Mouse (Mus musculus): Measurements from ENCODE around the gene Anapc15. TPM values are rescaled to one million over a fixed set of nuclear protein-coding genes. Genes with fewer than 3 reads are reported as not detected.
"Not testable (repeated sequence)": the region's sequence is repeated elsewhere in the genome, so short reads cannot be mapped to it uniquely, and the experiment has no call there.

Gene Anapc15
- total RNA-seq, 2 experiments from 2014 or later, result 29.5 to 32.7 TPM

GRCm38 (mm10) chr7:101884160-101884559 lies 20.6 kb downstream of the Anapc15 start:
- intact Hi-C loops (cut with DNase I), result no loop called here
- DNase-seq (ENCODE audit: low spot score in 2 of 2), result no peak

- intact Hi-C loops (cut with DNase I), result no loop called here
- no peak for DNase-seq (ENCODE audit: low spot score in 2 of 2)
These were observed 22.8 kb downstream of the Anapc15 start for GRCm38 (mm10) chr7:101886274-101886673.

- intact Hi-C loops (cut with DNase I), result no loop called here
- DNase-seq (ENCODE audit: low spot score in 2 of 2), result no peak
These were observed 24.9 kb downstream of the Anapc15 start for GRCm38 (mm10) chr7:101888460-101888859.

GRCm38 (mm10) chr7:101895695-101896094 lies 32.2 kb downstream of the Anapc15 start:
- DNase-seq (ENCODE audit: low spot score in 2 of 2), result no peak
- intact Hi-C loops (cut with DNase I), result loop anchor here (5.0 kb wide), 1 partner anchor 228 kb away; no protein-coding TSS in a partner anchor

GRCm38 (mm10) chr7:101896104-101897066 lies 32.9 kb downstream of the Anapc15 start:
- intact Hi-C loops (cut with DNase I), result loop anchor here (5.0 kb wide), 1 partner anchor 229 kb away; no protein-coding TSS in a partner anchor
- peak; percentile 98 to 99 for DNase-seq (ENCODE audit: low spot score in 2 of 2)

GRCm38 (mm10) chr7:101900331-101901097 lies 37.0 kb downstream of the Anapc15 start:
- intact Hi-C loops (cut with DNase I), result no loop called here
- DNase-seq (ENCODE audit: low spot score in 2 of 2), result no peak

- DNase-seq (ENCODE audit: low spot score in 2 of 2), result no peak
- intact Hi-C loops (cut with DNase I), result no loop called here
These were observed 38.5 kb downstream of the Anapc15 start for GRCm38 (mm10) chr7:101901969-101902368.

GRCm38 (mm10) chr7:101902846-101903245 lies 39.3 kb downstream of the Anapc15 start:
- intact Hi-C loops (cut with DNase I), result no loop called here
- no peak for DNase-seq (ENCODE audit: low spot score in 2 of 2)

GRCm38 (mm10) chr7:101905561-101906286 lies 42.2 kb downstream of the Anapc15 start, which contains the start of gene Lamtor1:
Gene Lamtor1, plus strand, starts transcription at chr7:101905904.
- peak; percentile 100 for DNase-seq (ENCODE audit: low spot score in 2 of 2)
- intact Hi-C loops (cut with DNase I), result no loop called here

GRCm38 (mm10) chr7:101906287-101906681 lies 42.8 kb downstream of the Anapc15 start, which contains the start of gene Tomt:
Gene Tomt, minus strand, starts transcription at chr7:101906359.
- intact Hi-C loops (cut with DNase I), result no loop called here
- no peak for DNase-seq (ENCODE audit: low spot score in 2 of 2)

GRCm38 (mm10) chr7:101906696-101907095 lies 43.2 kb downstream of the Anapc15 start:
- intact Hi-C loops (cut with DNase I), result no loop called here
- DNase-seq (ENCODE audit: low spot score in 2 of 2), result no peak

- intact Hi-C loops (cut with DNase I), result no loop called here
- DNase-seq (ENCODE audit: low spot score in 2 of 2), result no peak
These were observed 44.9 kb downstream of the Anapc15 start for GRCm38 (mm10) chr7:101908367-101908766.

- DNase-seq (ENCODE audit: low spot score in 2 of 2), result no peak
- intact Hi-C loops (cut with DNase I), result no loop called here
These were observed 46.6 kb downstream of the Anapc15 start for GRCm38 (mm10) chr7:101910138-101910537.

- intact Hi-C loops (cut with DNase I), result no loop called here
- no peak for DNase-seq (ENCODE audit: low spot score in 2 of 2)
These were observed 48.5 kb downstream of the Anapc15 start for GRCm38 (mm10) chr7:101911982-101912381.

GRCm38 (mm10) chr7:101918071-101918470 lies 54.6 kb downstream of the Anapc15 start:
- DNase-seq (ENCODE audit: low spot score in 2 of 2), result peak; percentile 49 to 71
- intact Hi-C loops (cut with DNase I), result no loop called here

- intact Hi-C loops (cut with DNase I); DNase-seq (ENCODE audit: low spot score in 2 of 2): not testable (repeated sequence)
These were observed 62.4 kb downstream of the Anapc15 start for GRCm38 (mm10) chr7:101925892-101926291.

- intact Hi-C loops (cut with DNase I), result no loop called here
- DNase-seq (ENCODE audit: low spot score in 2 of 2), result no peak
These were observed 64.6 kb downstream of the Anapc15 start for GRCm38 (mm10) chr7:101928093-101928492.

- intact Hi-C loops (cut with DNase I), result no loop called here
These were observed 69.0 kb downstream of the Anapc15 start for GRCm38 (mm10) chr7:101932551-101932950.

GRCm38 (mm10) chr7:101933300-101933699 lies 69.8 kb downstream of the Anapc15 start:
- intact Hi-C loops (cut with DNase I), result no loop called here
- DNase-seq (ENCODE audit: low spot score in 2 of 2), result no peak

More at GRCm38 (mm10) chr7:101932551-101932950, 69.0 kb downstream of the Anapc15 start:
- no peak for DNase-seq (ENCODE audit: low spot score in 2 of 2)

Measured in left cerebral cortex, postnatal 14 days (tissue).